Mouse (Mus musculus) liver, postnatal 0 days (tissue): ENCODE measurements at regions not wholly inside any gene's neighbourhood (a gene's known extent, or its start where the extent isn't known, plus 50 kb on each side); places are given as distances from the start of the nearest gene placed in this dataset.

Experiments
- CTCF ChIP-seq: sonication (generic); IDR thresholded peaks from 2 replicates; pipeline ENCODE4 v1.5.1; 2016; ENCODE audit warnings: antibody characterized with exemption, low read depth
- EP300 ChIP-seq: IDR thresholded peaks from 2 replicates; pipeline ENCODE4 v1.6.1; 2016; ENCODE audit warnings: antibody characterized with exemption, low read depth, mild to moderate bottlenecking

DNA sequence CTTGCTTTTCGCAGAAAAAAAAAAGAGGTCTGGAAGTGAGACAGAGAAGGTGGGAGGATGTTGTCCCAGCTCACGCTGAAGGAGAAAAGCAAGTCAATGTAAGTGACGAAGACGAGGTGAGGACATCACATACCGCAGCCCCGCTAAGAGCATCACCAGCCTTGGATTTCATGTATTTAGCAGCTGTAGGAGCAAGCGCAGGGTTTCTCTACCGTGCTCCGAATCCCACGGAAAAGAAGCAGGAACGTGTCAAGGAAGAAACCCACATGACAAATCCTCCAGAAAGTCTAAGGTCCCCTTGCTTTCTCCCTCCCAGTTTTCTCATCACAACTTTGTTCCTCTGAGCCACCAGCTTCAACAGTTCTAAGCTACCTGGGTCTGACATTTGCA lies 174.3 kb upstream of the Lef1 start:
- TF ChIP-seq CTCF = no peak
- no peak for TF ChIP-seq EP300
